Mouse (Mus musculus): ENCODE measurements around the gene Taok3.

The Taok3 gene

DNA sequence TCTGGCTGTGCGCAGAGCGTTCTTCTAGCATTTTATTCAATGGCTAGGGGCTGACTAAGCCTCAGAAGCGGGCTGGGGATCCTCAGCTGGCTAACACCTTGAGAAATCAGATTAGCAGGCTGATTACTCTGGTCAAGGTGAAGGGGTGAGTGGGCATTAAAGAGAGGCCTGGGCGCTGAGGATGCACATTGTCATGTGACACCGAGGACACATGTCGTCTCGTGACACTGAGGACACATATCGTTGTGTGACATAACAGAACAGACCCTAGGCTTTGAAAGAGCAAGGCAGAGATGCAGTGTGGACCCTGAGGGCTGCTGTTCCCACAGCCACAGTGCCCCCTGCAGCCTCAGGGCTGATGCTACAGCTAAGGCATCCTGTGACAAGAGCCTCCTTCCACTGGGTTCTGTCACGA lies 23.8 kb downstream of the Taok3 start:
- no peak for DNase-seq (ENCODE audit: low spot score in 2 of 2)

GRCm38 (mm10) chr5:117146165-117146564 lies 26.2 kb downstream of the Taok3 start:
- DNase-seq (ENCODE audit: low spot score in 2 of 2): no peak

GRCm38 (mm10) chr5:117147187-117148095 lies 27.5 kb downstream of the Taok3 start:
- DNase-seq (ENCODE audit: low spot score in 2 of 2): no peak

DNA sequence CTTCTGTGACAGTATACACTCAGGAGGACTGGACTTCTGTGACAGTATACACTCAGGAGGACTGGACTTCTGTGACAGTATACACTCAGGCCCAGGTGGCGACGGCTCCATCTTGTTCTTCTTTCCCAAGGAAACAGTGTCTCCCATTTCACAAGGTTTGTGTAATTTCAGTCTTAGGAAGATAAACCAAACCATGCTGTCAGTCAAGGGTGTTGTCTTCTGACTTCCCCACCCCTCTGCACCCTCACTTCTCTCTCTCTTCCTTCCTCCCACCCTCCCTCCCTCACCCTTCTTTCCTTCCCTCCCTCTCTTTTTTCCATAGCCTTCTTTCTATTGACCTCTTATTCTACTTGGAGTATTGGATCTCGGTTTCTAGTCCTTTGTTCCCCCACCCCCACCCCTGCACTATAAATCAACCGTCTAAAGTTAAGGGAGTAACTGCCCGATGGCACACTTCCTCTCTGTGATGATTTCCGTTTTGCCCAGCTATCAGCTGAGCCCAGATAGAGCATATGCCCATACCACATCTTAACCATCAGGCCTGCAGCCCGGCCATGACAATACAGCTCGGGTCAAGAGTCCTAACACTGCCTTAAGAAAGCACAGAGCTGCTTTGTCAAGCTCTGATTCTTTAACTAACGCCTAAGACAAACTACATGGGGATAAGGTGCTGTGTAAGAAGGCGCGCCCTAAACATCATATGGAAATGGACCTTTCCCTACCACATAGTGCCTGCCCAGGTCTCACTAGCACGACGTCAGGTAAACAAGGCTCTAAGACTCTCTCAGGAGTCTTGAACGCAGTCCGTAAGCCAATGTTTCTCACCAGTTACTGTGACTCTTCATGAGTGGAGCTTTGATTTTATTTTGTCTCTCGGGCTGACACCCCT lies 29.4 kb downstream of the Taok3 start:
- DNase-seq (ENCODE audit: low spot score in 2 of 2): no peak

DNA sequence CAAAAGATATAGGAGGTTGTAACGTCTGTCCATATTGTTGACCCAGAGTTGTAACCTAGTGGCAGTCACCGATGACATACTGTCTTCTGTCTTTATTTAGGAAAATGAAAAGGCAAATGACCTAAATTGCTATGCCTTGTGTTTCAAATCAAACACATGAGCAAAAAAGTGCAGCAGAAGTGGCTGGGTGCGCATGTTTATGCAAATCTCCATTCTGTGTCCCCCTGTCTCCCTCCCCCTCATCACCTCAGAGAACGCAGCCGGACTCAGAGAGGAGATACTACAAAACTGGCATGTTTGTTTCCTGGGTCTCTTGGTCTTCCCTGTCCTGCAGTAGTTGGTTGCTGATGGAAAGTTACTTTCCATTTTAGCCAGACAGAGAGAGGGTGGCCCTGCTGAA lies 30.1 kb downstream of the Taok3 start:
- no peak for DNase-seq (ENCODE audit: low spot score in 2 of 2)

GRCm38 (mm10) chr5:117152944-117153343 lies 33.0 kb downstream of the Taok3 start:
- DNase-seq (ENCODE audit: low spot score in 2 of 2): no peak

DNA sequence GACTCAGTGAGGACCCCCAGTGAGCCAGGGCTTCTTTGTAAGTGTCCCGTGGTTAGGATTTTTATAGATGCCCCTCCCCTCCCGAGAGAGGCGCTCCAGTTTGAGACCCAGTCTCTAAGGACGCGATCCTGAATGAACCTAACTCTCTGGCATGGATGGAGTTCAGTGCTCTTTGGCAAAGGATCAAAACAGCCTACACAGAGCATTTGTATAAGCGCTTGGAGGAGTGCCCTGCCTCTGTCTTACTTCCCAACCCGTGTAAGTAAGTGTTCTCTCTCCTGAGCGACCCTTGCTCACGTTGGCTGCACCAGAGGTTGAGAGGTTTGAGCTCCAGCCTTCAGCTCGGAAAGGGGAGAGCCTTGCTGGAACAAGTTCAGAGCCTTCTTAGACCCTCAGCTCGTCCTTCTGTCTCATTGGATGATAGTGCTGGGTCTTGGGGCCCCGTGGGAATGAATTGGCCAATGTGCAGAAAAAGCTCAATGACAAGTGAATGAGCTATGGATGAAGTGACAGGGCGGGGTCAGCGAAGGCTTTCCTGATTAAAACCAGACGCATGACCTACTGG lies 33.7 kb downstream of the Taok3 start:
- DNase-seq (ENCODE audit: low spot score in 2 of 2): no peak

GRCm38 (mm10) chr5:117158335-117159018 lies 38.5 kb downstream of the Taok3 start:
- no peak for DNase-seq (ENCODE audit: low spot score in 2 of 2)

DNA sequence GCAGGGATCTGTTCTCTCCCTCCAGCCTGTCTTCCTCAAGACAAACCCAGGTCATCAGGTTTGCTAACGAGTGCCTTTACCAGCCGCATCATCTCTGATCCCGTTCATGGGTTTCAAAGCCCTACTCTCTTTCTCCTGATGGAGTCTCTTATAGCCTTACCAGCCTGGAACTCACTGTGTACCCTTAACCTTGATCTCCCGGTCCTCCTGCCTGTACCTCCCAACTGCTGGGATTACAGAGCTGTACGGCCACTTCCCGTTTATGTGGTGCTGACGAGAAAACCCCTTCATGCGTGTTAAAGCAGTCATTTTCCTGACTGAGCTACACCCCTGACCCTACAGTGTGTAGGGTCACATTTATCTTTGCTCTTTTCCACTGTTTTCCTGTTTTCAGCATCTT lies 39.4 kb downstream of the Taok3 start:
- no peak for DNase-seq (ENCODE audit: low spot score in 2 of 2)

DNA sequence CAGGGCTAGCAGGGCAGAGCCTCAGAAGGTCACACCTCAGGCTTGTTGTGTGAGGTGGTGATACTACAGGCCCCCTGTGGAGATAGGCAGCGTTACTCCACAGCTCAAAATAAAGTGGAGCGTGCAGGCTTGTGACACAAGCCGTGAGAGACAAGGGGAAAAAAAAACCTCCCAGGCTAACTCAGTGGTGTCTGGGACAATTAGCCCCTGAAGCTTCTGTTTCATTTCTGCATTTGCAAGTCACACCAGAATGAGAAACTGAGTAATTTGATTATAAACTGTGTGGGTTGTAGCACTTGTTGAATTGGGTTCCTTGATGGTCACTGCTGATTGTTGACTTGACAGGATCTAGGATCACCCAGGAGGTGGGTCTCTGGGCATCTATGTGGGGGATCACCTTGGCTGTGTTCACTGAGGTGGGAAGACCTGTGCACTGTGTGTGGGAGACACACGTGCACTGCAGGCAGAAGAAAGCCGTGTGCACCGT lies 39.9 kb downstream of the Taok3 start:
- DNase-seq (ENCODE audit: low spot score in 2 of 2): no peak

DNA sequence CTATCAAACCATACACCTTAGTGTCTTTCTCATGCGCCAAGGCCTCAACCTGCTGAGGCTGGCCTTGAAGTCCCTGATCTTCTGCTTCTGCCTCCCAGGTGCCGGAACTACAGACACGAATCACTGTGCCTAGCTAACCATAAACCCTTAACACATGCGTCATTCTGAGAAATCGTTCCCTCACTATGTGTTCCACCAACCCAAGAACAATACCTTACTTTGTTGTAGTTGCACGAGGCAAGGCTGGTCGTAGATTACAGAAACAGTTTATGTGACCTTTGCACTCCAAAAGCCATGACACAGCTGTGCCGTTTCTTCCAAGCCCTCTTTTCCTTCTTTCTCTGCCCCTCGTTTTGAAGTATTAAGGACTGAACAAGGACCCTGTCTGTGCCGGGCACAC lies 40.6 kb downstream of the Taok3 start:
- DNase-seq (ENCODE audit: low spot score in 2 of 2): no peak

GRCm38 (mm10) chr5:117163790-117164189 lies 43.9 kb downstream of the Taok3 start:
- no peak for DNase-seq (ENCODE audit: low spot score in 2 of 2)

GRCm38 (mm10) chr5:117164516-117164915 lies 44.6 kb downstream of the Taok3 start:
- DNase-seq (ENCODE audit: low spot score in 2 of 2): no peak

- no peak for DNase-seq (ENCODE audit: low spot score in 2 of 2)
Measured at GRCm38 (mm10) chr5:117164923-117165322, 45.0 kb downstream of the Taok3 start.

GRCm38 (mm10) chr5:117165946-117166345 lies 46.0 kb downstream of the Taok3 start:
- DNase-seq (ENCODE audit: low spot score in 2 of 2): no peak

DNA sequence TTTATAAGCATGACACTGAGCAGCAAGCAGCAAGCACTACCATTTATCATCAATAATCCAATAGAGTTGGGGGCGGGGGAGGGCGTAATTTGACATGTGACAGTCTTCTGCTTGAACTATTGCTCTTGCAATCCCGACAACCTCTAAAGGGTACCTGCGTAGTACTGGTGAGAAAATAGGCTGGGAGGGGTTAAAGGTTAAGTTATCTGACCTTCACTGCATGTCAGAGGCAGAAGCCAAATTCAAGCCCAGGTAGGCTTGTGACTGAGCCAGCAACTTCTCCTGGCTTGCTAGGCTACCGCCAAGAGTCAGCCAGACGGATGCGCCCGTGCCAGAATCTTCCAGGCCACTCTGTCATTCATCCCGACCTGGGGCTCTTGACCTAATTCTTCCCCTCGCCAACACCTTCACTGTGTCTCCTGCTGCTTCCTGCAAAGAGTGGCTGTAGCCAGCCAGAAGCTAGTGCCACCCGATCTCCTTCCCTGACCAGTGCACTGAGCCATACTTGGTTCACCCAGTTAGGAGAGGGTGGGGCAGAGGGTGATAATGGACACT lies 47.0 kb downstream of the Taok3 start:
- DNase-seq (ENCODE audit: low spot score in 2 of 2): no peak

GRCm38 (mm10) chr5:117168351-117169100 lies 48.6 kb downstream of the Taok3 start:
- no peak for DNase-seq (ENCODE audit: low spot score in 2 of 2)

- no peak for DNase-seq (ENCODE audit: low spot score in 2 of 2)
Measured at GRCm38 (mm10) chr5:117174057-117174456, 54.1 kb downstream of the Taok3 start.

GRCm38 (mm10) chr5:117175896-117176295 lies 56.0 kb downstream of the Taok3 start:
- no peak for DNase-seq (ENCODE audit: low spot score in 2 of 2)

DNA sequence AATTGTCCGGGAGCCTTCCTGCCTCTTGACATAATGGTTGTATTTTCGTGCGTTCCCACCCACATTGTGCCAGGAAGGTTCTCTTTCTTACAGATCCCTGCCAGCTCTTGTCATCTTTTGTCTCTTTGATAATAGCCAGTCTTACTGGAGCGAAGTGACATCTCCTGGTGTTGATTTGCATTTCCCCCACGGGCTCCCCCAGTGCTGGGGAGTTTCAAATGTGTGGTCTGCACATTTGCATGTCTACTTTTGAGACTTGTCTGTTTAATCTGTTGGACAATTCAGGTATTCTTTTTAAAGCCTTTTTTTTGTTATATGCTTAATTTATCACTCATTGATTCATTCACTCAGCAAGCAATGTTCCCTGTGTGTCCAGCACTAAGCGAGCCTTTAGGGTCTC lies 58.1 kb downstream of the Taok3 start:
- no peak for DNase-seq (ENCODE audit: low spot score in 2 of 2)

- DNase-seq (ENCODE audit: low spot score in 2 of 2): no peak
Measured at GRCm38 (mm10) chr5:117178486-117178885, 58.6 kb downstream of the Taok3 start.
